Mouse (Mus musculus) thymus, adult 18-20 months (tissue): ENCODE results near the gene Tbx19.
A peak's percentile ranks its signal among the peaks of the same experiment; 100 is the strongest.

Source experiments
- DNase-seq, 2 experiments: peaks; one replicate each; pipeline ENCODE4 v3.0.0; 2022; ENCODE audit warnings: mixed read lengths in 2 of 2

Tbx19 gene

GRCm38 (mm10) chr1:165184178-165184577 lies 23.6 kb upstream of the Tbx19 start:
- DNase-seq, result no peak

- DNase-seq, result no peak
Measured at GRCm38 (mm10) chr1:165183400-165183799, 22.8 kb upstream of the Tbx19 start.

GRCm38 (mm10) chr1:165179321-165179720 lies 18.7 kb upstream of the Tbx19 start:
- DNase-seq, result no peak

- DNase-seq, result no peak
Measured at GRCm38 (mm10) chr1:165178075-165178474, 17.5 kb upstream of the Tbx19 start.

- no peak for DNase-seq
Measured at GRCm38 (mm10) chr1:165174059-165174616, 13.6 kb upstream of the Tbx19 start.

- DNase-seq, result no peak
Measured at GRCm38 (mm10) chr1:165171277-165171676, 10.7 kb upstream of the Tbx19 start.

GRCm38 (mm10) chr1:165170157-165170556 lies 9.6 kb upstream of the Tbx19 start:
- DNase-seq, result no peak

- DNase-seq, result no peak
Measured at GRCm38 (mm10) chr1:165169462-165169861, 8.9 kb upstream of the Tbx19 start.

GRCm38 (mm10) chr1:165164920-165165319 lies 4.3 kb upstream of the Tbx19 start:
- DNase-seq, result no peak

- DNase-seq, result no peak
Measured at GRCm38 (mm10) chr1:165158841-165159240, 1.7 kb downstream of the Tbx19 start.

GRCm38 (mm10) chr1:165154162-165154561 lies 6.4 kb downstream of the Tbx19 start:
- DNase-seq, result peak; percentile 25 to 62

GRCm38 (mm10) chr1:165151216-165151615 lies 9.4 kb downstream of the Tbx19 start:
- DNase-seq, result peak; percentile 33 to 52

- DNase-seq, result no peak
Measured at GRCm38 (mm10) chr1:165142343-165142916, 18.1 kb downstream of the Tbx19 start.

- no peak for DNase-seq
Measured at GRCm38 (mm10) chr1:165140227-165140626, 20.3 kb downstream of the Tbx19 start.

GRCm38 (mm10) chr1:165133858-165134257 lies 26.7 kb downstream of the Tbx19 start:
- DNase-seq, result no peak

- DNase-seq, result no peak
Measured at GRCm38 (mm10) chr1:165133279-165133678, 27.3 kb downstream of the Tbx19 start.

GRCm38 (mm10) chr1:165132187-165132877 lies 28.2 kb downstream of the Tbx19 start:
- peak; percentile 43 to 57 for DNase-seq

GRCm38 (mm10) chr1:165129573-165129972 lies 31.0 kb downstream of the Tbx19 start:
- no peak for DNase-seq

- no peak for DNase-seq
Measured at GRCm38 (mm10) chr1:165121096-165121495, 39.5 kb downstream of the Tbx19 start.

- peak; percentile 53 to 62 for DNase-seq
Measured at GRCm38 (mm10) chr1:165120349-165120898, 40.1 kb downstream of the Tbx19 start.

- DNase-seq, result no peak
Measured at GRCm38 (mm10) chr1:165119760-165120159, 40.8 kb downstream of the Tbx19 start.

GRCm38 (mm10) chr1:165119011-165119726 lies 41.4 kb downstream of the Tbx19 start:
- DNase-seq, result no peak

- DNase-seq, result no peak
Measured at GRCm38 (mm10) chr1:165114460-165115175, 46.0 kb downstream of the Tbx19 start.
